Mouse (Mus musculus) E14TG2a.4 (cell line): ENCODE data around the gene Atp6v0b.

Experiments
- CTCF ChIP-seq: conservative IDR thresholded peaks from 2 replicates; pipeline ENCODE4 v1.5.1; 2014; ENCODE audit warnings: low read length
- NANOG ChIP-seq: IDR thresholded peaks from 2 replicates; pipeline ENCODE4 v1.6.1; 2014; ENCODE audit warnings: borderline replicate concordance, low read length, mixed read lengths

GRCm38 (mm10) chr4:117869317-117869716 lies 17.8 kb downstream of the Atp6v0b start:
- TF ChIP-seq CTCF (no peak), NANOG (no peak)
